Mouse (Mus musculus): ENCODE results near the gene Vps26b. TPM values are rescaled to one million over a fixed set of nuclear protein-coding genes. Genes with fewer than 3 reads are reported as not detected.

Gene Vps26b
- polyA plus RNA-seq, 1 experiment from 2014 or later, result 10.2 TPM

DNA sequence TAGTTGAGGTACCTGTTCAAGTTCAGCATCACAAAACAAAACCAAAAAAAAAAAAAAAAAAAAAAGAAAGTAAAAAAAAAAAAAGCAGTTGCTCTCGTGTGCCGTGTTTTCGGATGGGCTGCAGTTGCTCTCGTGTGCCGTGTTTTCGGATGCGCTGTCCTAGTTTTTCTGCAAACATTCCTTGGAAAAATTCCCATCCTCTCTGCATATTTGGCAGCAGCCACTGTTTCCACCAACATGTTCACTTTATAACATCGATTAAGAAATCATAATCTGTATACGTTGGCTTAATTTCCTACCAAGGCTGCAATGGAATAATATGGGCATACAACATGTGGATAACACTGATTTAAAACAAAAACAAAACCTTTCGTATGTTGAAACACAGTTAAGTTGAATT is 36.7 kb downstream of the Vps26b start:
- WGBS (ENCODE audit: insufficient replicate concordance), result 86% methylated on average over 10 of the region's 10 CpGs
- H3K27ac ChIP-seq, result no peak overlapping the region
- H3K36me3 ChIP-seq, result peaks cover 26% of the 10 kb centered on the region
- H3K9me3 ChIP-seq (replicated peaks), result no peaks in the 10 kb centered on the region
- peaks cover 8% of the 10 kb centered on the region; the same call in 1 of the 2 replicates for H3K4me1 ChIP-seq (replicated peaks)
- H3K27me3 ChIP-seq, result no peaks in the 10 kb centered on the region
- ATAC-seq (ENCODE audit: low read depth) (no peak), DNase-seq (no peak)
- no peak overlapping the region for H3K4me3 ChIP-seq (replicated peaks)
- no peak overlapping the region for H3K9ac ChIP-seq
- no peak overlapping the region for H3K4me2 ChIP-seq

DNA sequence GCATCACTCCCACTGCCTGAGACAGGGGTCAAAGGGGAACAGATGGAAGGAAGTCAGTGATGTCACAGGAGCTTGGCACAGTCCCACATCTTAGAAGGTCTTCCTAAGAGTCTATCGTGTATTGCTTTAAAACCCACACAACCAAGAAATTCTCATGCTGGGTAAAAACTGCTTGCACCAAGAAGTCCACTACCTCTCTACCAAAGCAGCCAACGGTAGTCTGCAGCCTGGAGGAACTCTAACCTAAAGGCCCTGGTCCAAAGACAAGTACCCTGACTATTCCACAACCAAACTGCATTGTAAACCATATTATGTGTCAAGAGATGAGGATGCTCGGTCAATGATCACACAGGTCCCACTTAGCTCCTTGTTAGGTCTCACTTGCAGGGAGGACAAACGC is 39.7 kb downstream of the Vps26b start:
- Histone ChIP-seq H3K9ac (no peak overlapping the region), H3K9me3 (replicated peaks) (no peaks in the 10 kb centered on the region), H3K4me3 (replicated peaks) (no peak overlapping the region), H3K27ac (no peak overlapping the region), H3K4me2 (no peak overlapping the region), H3K27me3 (no peaks in the 10 kb centered on the region), H3K36me3 (peaks cover 32% of the 10 kb centered on the region), H3K4me1 (replicated peaks) (peaks cover 3% of the 10 kb centered on the region; the same call in 1 of the 2 replicates)
- 68% methylated on average over 4 of the region's 4 CpGs for WGBS (ENCODE audit: insufficient replicate concordance)
- no peak for ATAC-seq (ENCODE audit: low read depth)
- no peak for DNase-seq

DNA sequence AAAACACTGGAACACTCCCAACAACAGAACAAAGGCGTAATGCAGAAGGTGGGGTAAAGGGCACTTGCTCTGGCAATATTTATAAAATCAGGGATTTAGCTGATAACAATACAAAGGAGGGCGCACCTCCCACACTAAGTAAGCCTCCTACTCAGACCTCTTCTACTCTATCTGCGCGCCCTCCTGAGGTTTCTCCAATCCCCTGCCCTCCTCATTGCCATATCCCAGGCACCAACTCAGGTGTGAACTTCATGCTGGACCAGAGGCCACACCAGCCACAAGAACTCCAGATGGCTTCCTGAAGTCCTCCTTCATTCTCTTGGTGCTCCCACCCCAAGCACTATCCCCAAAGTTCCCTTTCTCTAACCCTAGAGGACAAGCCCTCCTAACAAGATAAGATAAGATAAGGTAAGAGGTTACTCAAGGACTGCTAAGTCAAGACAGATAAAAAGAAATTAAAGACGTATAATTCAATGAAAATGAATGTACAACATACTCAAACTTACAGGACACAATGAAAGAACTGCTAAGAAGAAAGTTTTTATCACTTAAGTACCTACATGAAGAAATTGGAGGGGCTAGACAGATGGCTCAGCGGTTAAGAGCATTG is 44.1 kb downstream of the Vps26b start:
- no peak overlapping the region for H3K27ac ChIP-seq
- ATAC-seq (ENCODE audit: low read depth) (no peak), DNase-seq (no peak)
- no peaks in the 10 kb centered on the region for H3K27me3 ChIP-seq
- no peak overlapping the region for H3K4me3 ChIP-seq (replicated peaks)
- no peaks in the 10 kb centered on the region for H3K9me3 ChIP-seq (replicated peaks)
- no peak overlapping the region for H3K4me2 ChIP-seq
- WGBS (ENCODE audit: insufficient replicate concordance), result 72% methylated on average over 6 of the region's 6 CpGs
- peaks cover 30% of the 10 kb centered on the region for H3K36me3 ChIP-seq
- no peak overlapping the region for H3K9ac ChIP-seq
- peaks cover 3% of the 10 kb centered on the region; the same call in 1 of the 2 replicates for H3K4me1 ChIP-seq (replicated peaks)

DNA sequence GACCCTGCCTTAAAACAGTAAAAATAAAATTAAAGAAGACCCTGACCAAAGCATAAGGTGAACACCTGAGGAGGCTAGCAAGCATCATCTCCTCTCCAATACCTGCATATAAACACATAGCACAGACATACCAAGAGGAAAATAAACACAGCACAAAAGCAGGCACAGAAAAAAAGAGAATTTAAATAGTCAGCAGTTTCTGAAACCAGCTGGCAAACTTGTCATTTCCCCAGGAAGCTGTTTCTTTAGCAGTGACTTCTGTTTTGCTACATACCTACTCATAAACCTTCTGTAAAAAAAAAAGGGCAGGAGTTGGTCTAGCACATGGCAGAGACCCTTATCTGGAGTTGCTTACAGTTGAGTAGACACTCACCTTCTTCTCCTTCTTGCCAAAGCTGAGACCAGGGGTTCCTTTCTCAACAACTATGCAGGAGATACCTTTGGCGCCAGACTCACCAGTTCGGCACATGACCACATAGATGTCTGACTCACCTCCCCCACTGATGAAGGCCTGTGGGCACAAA is 44.7 kb downstream of the Vps26b start:
- H3K4me3 ChIP-seq (replicated peaks), result no peak overlapping the region
- H3K36me3 ChIP-seq, result peaks cover 27% of the 10 kb centered on the region
- no peak overlapping the region for H3K27ac ChIP-seq
- H3K4me1 ChIP-seq (replicated peaks), result peaks cover 3% of the 10 kb centered on the region; the same call in 1 of the 2 replicates
- H3K9me3 ChIP-seq (replicated peaks), result no peaks in the 10 kb centered on the region
- 77% methylated on average over 2 of the region's 2 CpGs for WGBS (ENCODE audit: insufficient replicate concordance)
- no peak overlapping the region for H3K4me2 ChIP-seq
- H3K9ac ChIP-seq, result no peak overlapping the region
- no peak for DNase-seq
- ATAC-seq (ENCODE audit: low read depth), result no peak
- H3K27me3 ChIP-seq, result no peaks in the 10 kb centered on the region

DNA sequence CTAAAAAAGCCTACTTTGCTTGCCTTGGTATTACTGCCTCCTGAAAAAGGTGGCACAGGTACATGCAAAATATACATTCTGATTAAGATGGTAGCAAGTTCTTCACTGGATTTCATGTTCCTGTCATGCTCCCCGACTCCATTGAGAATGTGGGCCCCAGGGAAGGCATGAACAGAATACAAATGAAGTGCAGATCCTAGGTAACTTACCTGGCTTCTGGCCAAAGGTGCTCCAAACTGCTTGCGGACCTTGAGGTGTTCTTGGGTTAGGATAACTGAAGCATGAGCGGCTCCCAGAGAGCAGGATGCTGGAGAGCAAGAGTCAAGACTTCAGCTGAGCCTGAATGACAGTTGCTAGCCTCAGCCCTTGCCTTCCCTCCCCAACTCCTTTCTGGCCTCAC is 51.1 kb downstream of the Vps26b start:
- H3K9me3 ChIP-seq (replicated peaks), result no peaks in the 10 kb centered on the region
- no peak overlapping the region for H3K4me3 ChIP-seq (replicated peaks)
- H3K9ac ChIP-seq, result no peak overlapping the region
- DNase-seq, result no peak
- 73% methylated on average over 3 of the region's 3 CpGs for whole genome bisulfite sequencing (ENCODE audit: insufficient replicate concordance)
- ATAC-seq (ENCODE audit: low read depth), result no peak
- H3K4me2 ChIP-seq, result no peak overlapping the region
- H3K27ac ChIP-seq, result no peak overlapping the region
- peaks cover 35% of the 10 kb centered on the region for H3K36me3 ChIP-seq
- H3K27me3 ChIP-seq, result no peaks in the 10 kb centered on the region
- no peaks in the 10 kb centered on the region for H3K4me1 ChIP-seq (replicated peaks)

DNA sequence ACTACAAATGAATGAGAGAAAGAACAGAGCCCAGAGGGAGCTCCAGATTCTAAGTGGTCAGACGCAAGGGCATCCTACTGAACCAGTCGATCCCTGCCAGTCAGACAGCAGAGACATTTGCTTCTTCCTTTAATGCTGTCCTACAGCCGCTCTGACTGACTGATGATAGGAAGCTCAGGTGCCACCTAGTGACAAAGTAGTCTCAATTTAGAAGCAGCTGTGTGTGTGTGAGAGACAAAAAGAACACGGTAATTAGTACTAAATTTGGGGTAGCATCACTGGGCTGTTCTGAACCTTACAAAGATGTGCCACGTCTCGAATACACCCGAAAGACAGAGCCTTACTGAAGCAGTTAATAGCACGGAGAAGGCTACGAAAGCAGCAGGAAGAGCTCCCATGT is 52.1 kb downstream of the Vps26b start:
- Histone ChIP-seq H3K27me3 (no peaks in the 10 kb centered on the region), H3K4me1 (replicated peaks) (no peaks in the 10 kb centered on the region), H3K36me3 (peaks cover 38% of the 10 kb centered on the region), H3K9me3 (replicated peaks) (no peaks in the 10 kb centered on the region), H3K27ac (no peak overlapping the region), H3K4me3 (replicated peaks) (no peak overlapping the region), H3K9ac (no peak overlapping the region), H3K4me2 (no peak overlapping the region)
- DNase-seq (no peak), ATAC-seq (ENCODE audit: low read depth) (no peak)
- 76% methylated on average over 9 of the region's 9 CpGs for WGBS (ENCODE audit: insufficient replicate concordance)

Other genes with a start within 250 kb of the Vps26b start
- gene Glb1l2, start 223.6 kb downstream of the Vps26b start, polyA plus RNA-seq (2015; fragmentation: Nextera tagmentation; extraction: Ambion mirVana), result 0.06 and 0.10 TPM in 2 replicates
- gene Glb1l3, start 169.2 kb downstream of the Vps26b start, polyA plus RNA-seq (2015; fragmentation: Nextera tagmentation; extraction: Ambion mirVana), result not detected in 2 replicates
- gene Gm1110, start 107.0 kb downstream of the Vps26b start, polyA plus RNA-seq (2015; fragmentation: Nextera tagmentation; extraction: Ambion mirVana), result 0.06 TPM in 1 of 2 replicates, not detected in the other
- 10.3 and 14.2 TPM in 2 replicates for gene Acad8, start 30.5 kb downstream of the Vps26b start, polyA plus RNA-seq (2015; fragmentation: Nextera tagmentation; extraction: Ambion mirVana)
- 72.1 and 74.2 TPM in 2 replicates for gene Thyn1, start 30.4 kb downstream of the Vps26b start, polyA plus RNA-seq (2015; fragmentation: Nextera tagmentation; extraction: Ambion mirVana)
- 25.0 and 32.7 TPM in 2 replicates for gene Ncapd3, start 110 bp upstream of the Vps26b start, polyA plus RNA-seq (2015; fragmentation: Nextera tagmentation; extraction: Ambion mirVana)
- gene Jam3, start 125.4 kb upstream of the Vps26b start, polyA plus RNA-seq (2015; fragmentation: Nextera tagmentation; extraction: Ambion mirVana), result 5.7 and 7.1 TPM in 2 replicates